Mouse (Mus musculus): ENCODE measurements around the gene Lta. TPM values are rescaled to one million over a fixed set of nuclear protein-coding genes. Genes with fewer than 3 reads are reported as not detected.

Lta gene
- polyA plus RNA-seq, 1 experiment from 2014 or later: 1.1 TPM

GRCm38 (mm10) chr17:35186681-35187080, 18.5 kb downstream of the Lta start:
- ATAC-seq: peak; percentile 48; the same call in 1 of the 2 replicates
- H3K36me3 ChIP-seq (ENCODE audit: control insufficient read depth, insufficient read depth, low read length): no peaks in the 10 kb centered on the region
- H3K9me3 ChIP-seq (replicated peaks; ENCODE audit: control insufficient read depth, low read length, poor library complexity, severe bottlenecking): no peaks in the 10 kb centered on the region
- peak overlapping the region; percentile 26 for H3K4me3 ChIP-seq (ENCODE audit: low read depth, low read length)
- peak overlapping the region; percentile 38 for H3K9ac ChIP-seq (ENCODE audit: low read depth, low read length)
- peak overlapping the region; percentile 73 for H3K27ac ChIP-seq (ENCODE audit: low read length)
- no peaks in the 10 kb centered on the region for H3K27me3 ChIP-seq (ENCODE audit: control insufficient read depth, insufficient read depth, low read depth, low read length)
- no peaks in the 10 kb centered on the region; the same call in 1 of the 2 replicates for H3K4me1 ChIP-seq (ENCODE audit: control insufficient read depth, insufficient read depth, low read length)
- H3K4me2 ChIP-seq (ENCODE audit: low read length): peak overlapping the region; percentile 60
- 0% methylated on average over 4 of the region's 4 CpGs for WGBS

GRCm38 (mm10) chr17:35185639-35186611, 19.2 kb downstream of the Lta start:
- Histone ChIP-seq H3K4me3 (ENCODE audit: low read depth, low read length) (peak overlapping the region; percentile 26), H3K4me1 (ENCODE audit: control insufficient read depth, insufficient read depth, low read length) (no peaks in the 10 kb centered on the region; the same call in 1 of the 2 replicates), H3K27ac (ENCODE audit: low read length) (peak overlapping the region; percentile 73), H3K9me3 (replicated peaks; ENCODE audit: control insufficient read depth, low read length, poor library complexity, severe bottlenecking) (no peaks in the 10 kb centered on the region), H3K36me3 (ENCODE audit: control insufficient read depth, insufficient read depth, low read length) (no peaks in the 10 kb centered on the region), H3K9ac (ENCODE audit: low read depth, low read length) (peak overlapping the region; percentile 38), H3K27me3 (ENCODE audit: control insufficient read depth, insufficient read depth, low read depth, low read length) (no peaks in the 10 kb centered on the region), H3K4me2 (ENCODE audit: low read length) (peak overlapping the region; percentile 60)
- 4% methylated on average over 17 of the region's 18 CpGs for WGBS
- ATAC-seq: peak; percentile 58

- 81% methylated on average over 5 of the region's 5 CpGs for WGBS
- ATAC-seq: no peak
Observed at GRCm38 (mm10) chr17:35180093-35180492, 25.1 kb downstream of the Lta start.

DNA sequence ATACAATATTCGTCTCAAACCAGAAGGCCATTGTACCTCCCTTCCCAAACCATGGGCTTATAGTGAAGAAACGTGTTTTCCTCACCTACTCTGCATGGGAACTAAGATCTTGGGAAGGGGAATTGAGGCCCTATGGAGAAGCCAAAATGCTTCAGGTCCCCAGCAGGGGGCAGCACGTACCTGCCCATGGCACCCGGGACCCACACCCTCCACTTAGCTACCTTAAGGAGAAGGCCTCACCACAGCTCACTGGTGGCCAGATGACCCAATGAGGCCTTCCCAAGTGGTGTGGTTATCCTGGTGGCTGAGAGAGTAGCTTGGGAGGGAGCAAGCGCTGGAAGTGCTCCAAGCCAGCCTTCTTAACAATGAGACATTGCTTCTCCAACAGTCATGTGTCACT, 26.6 kb downstream of the Lta start:
- no peaks in the 10 kb centered on the region for H3K36me3 ChIP-seq (ENCODE audit: control insufficient read depth, insufficient read depth, low read length)
- no peaks in the 10 kb centered on the region for H3K9me3 ChIP-seq (replicated peaks; ENCODE audit: control insufficient read depth, low read length, poor library complexity, severe bottlenecking)
- ATAC-seq: no peak
- H3K4me3 ChIP-seq (ENCODE audit: low read depth, low read length): no peak overlapping the region
- no peaks in the 10 kb centered on the region for H3K4me1 ChIP-seq (ENCODE audit: control insufficient read depth, insufficient read depth, low read length)
- no peak overlapping the region for H3K4me2 ChIP-seq (ENCODE audit: low read length)
- WGBS: 15% methylated on average over 5 of the region's 5 CpGs
- no peaks in the 10 kb centered on the region for H3K27me3 ChIP-seq (ENCODE audit: control insufficient read depth, insufficient read depth, low read depth, low read length)
- H3K9ac ChIP-seq (ENCODE audit: low read depth, low read length): no peak overlapping the region
- no peak overlapping the region for H3K27ac ChIP-seq (ENCODE audit: low read length)

More at GRCm38 (mm10) chr17:35180093-35180492, 25.1 kb downstream of the Lta start:
- no peak overlapping the region for H3K4me3 ChIP-seq (ENCODE audit: low read depth, low read length)
- no peaks in the 10 kb centered on the region for H3K27me3 ChIP-seq (ENCODE audit: control insufficient read depth, insufficient read depth, low read depth, low read length)
- H3K27ac ChIP-seq (ENCODE audit: low read length): no peak overlapping the region
- H3K4me1 ChIP-seq (ENCODE audit: control insufficient read depth, insufficient read depth, low read length): no peaks in the 10 kb centered on the region
- no peak overlapping the region for H3K9ac ChIP-seq (ENCODE audit: low read depth, low read length)
- H3K36me3 ChIP-seq (ENCODE audit: control insufficient read depth, insufficient read depth, low read length): no peaks in the 10 kb centered on the region
- H3K9me3 ChIP-seq (replicated peaks; ENCODE audit: control insufficient read depth, low read length, poor library complexity, severe bottlenecking): no peaks in the 10 kb centered on the region
- no peak overlapping the region for H3K4me2 ChIP-seq (ENCODE audit: low read length)

- H3K9me3 ChIP-seq (replicated peaks; ENCODE audit: control insufficient read depth, low read length, poor library complexity, severe bottlenecking): no peaks in the 10 kb centered on the region
- no peaks in the 10 kb centered on the region for H3K4me1 ChIP-seq (ENCODE audit: control insufficient read depth, insufficient read depth, low read length)
- 29% methylated on average over 2 of the region's 2 CpGs for WGBS
- H3K27me3 ChIP-seq (ENCODE audit: control insufficient read depth, insufficient read depth, low read depth, low read length): no peaks in the 10 kb centered on the region
- H3K4me3 ChIP-seq (ENCODE audit: low read depth, low read length): no peak within 1 kb of the TSS
- no peaks in the 10 kb centered on the region for H3K36me3 ChIP-seq (ENCODE audit: control insufficient read depth, insufficient read depth, low read length)
- ATAC-seq: no peak
- H3K9ac ChIP-seq (ENCODE audit: low read depth, low read length): no peak within 1 kb of the TSS
- no peak within 1 kb of the TSS for H3K27ac ChIP-seq (ENCODE audit: low read length)
- no peak within 1 kb of the TSS for H3K4me2 ChIP-seq (ENCODE audit: low read length)
Observed at GRCm38 (mm10) chr17:35175968-35176367, 29.2 kb downstream of the Lta start, which contains the start of gene Aif1. Gene Aif1, minus strand, starts transcription at chr17:35176068.

GRCm38 (mm10) chr17:35175382-35175781, 29.8 kb downstream of the Lta start:
- 69% methylated on average over 6 of the region's 6 CpGs for WGBS

GRCm38 (mm10) chr17:35174201-35174977, 30.8 kb downstream of the Lta start:
- no peak for ATAC-seq
- H3K27me3 ChIP-seq (ENCODE audit: control insufficient read depth, insufficient read depth, low read depth, low read length): no peaks in the 10 kb centered on the region
- no peaks in the 10 kb centered on the region for H3K9me3 ChIP-seq (replicated peaks; ENCODE audit: control insufficient read depth, low read length, poor library complexity, severe bottlenecking)
- no peak overlapping the region for H3K27ac ChIP-seq (ENCODE audit: low read length)
- no peaks in the 10 kb centered on the region for H3K4me1 ChIP-seq (ENCODE audit: control insufficient read depth, insufficient read depth, low read length)
- H3K36me3 ChIP-seq (ENCODE audit: control insufficient read depth, insufficient read depth, low read length): no peaks in the 10 kb centered on the region
- no peak overlapping the region for H3K4me3 ChIP-seq (ENCODE audit: low read depth, low read length)
- H3K9ac ChIP-seq (ENCODE audit: low read depth, low read length): no peak overlapping the region
- 80% methylated on average over 8 of the region's 8 CpGs for WGBS
- H3K4me2 ChIP-seq (ENCODE audit: low read length): no peak overlapping the region

More at GRCm38 (mm10) chr17:35175382-35175781, 29.8 kb downstream of the Lta start:
- H3K9me3 ChIP-seq (replicated peaks; ENCODE audit: control insufficient read depth, low read length, poor library complexity, severe bottlenecking): no peaks in the 10 kb centered on the region
- H3K27me3 ChIP-seq (ENCODE audit: control insufficient read depth, insufficient read depth, low read depth, low read length): no peaks in the 10 kb centered on the region
- no peak for ATAC-seq
- H3K27ac ChIP-seq (ENCODE audit: low read length): no peak overlapping the region
- no peaks in the 10 kb centered on the region for H3K36me3 ChIP-seq (ENCODE audit: control insufficient read depth, insufficient read depth, low read length)
- no peak overlapping the region for H3K4me3 ChIP-seq (ENCODE audit: low read depth, low read length)
- H3K4me2 ChIP-seq (ENCODE audit: low read length): no peak overlapping the region
- H3K9ac ChIP-seq (ENCODE audit: low read depth, low read length): no peak overlapping the region
- no peaks in the 10 kb centered on the region for H3K4me1 ChIP-seq (ENCODE audit: control insufficient read depth, insufficient read depth, low read length)

DNA sequence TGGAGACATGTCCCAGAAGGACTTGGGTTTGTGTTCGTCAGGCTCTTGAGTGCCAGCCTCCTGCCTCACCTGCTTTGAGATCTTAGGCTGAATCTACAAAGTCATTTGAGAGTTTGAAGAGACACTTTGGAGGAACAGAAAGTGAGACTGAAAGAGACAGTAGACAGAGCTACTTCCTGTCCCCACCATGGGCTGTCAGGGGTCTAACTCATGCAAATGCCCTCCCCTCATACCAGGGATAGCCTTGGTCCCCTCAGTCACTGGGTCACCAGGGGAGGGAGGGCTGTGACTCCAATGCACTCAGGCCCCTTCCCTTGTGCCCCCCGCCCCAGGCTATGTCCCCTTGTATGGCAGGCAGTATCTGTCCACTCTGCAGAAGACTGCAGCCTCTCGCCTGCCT, 31.8 kb downstream of the Lta start:
- Histone ChIP-seq H3K27me3 (ENCODE audit: control insufficient read depth, insufficient read depth, low read depth, low read length) (no peaks in the 10 kb centered on the region), H3K4me3 (ENCODE audit: low read depth, low read length) (no peak overlapping the region)
- WGBS: 82% methylated on average over 3 of the region's 3 CpGs

More for the DNA sequence above, 31.8 kb downstream of the Lta start:
- Histone ChIP-seq H3K9me3 (replicated peaks; ENCODE audit: control insufficient read depth, low read length, poor library complexity, severe bottlenecking) (no peaks in the 10 kb centered on the region), H3K9ac (ENCODE audit: low read depth, low read length) (no peak overlapping the region), H3K4me1 (ENCODE audit: control insufficient read depth, insufficient read depth, low read length) (no peaks in the 10 kb centered on the region), H3K4me2 (ENCODE audit: low read length) (no peak overlapping the region), H3K36me3 (ENCODE audit: control insufficient read depth, insufficient read depth, low read length) (no peaks in the 10 kb centered on the region), H3K27ac (ENCODE audit: low read length) (no peak overlapping the region)
- ATAC-seq: no peak
